Mouse (Mus musculus) myocyte (in vitro differentiated cells): ENCODE results near the gene Rangap1. TPM values are rescaled to one million over a fixed set of nuclear protein-coding genes. Genes with fewer than 3 reads are reported as not detected.

Experiments used
- H3K27me3 ChIP-seq: one replicate; pipeline ENCODE4 v1.6.1; 2011; ENCODE audit not compliant: control insufficient read depth, insufficient read depth, insufficient read length
- H3K36me3 ChIP-seq: one replicate; pipeline ENCODE4 v1.6.1; 2011; ENCODE audit not compliant: control insufficient read depth, insufficient read depth
- H3K4me2 ChIP-seq: one replicate; pipeline ENCODE4 v1.6.1; 2011; ENCODE audit warnings: low read depth, control low read depth
- H3K4me3 ChIP-seq: one replicate; pipeline ENCODE4 v1.5.1; 2011; ENCODE audit warnings: mild to moderate bottlenecking, control low read depth, moderate library complexity
- H3K79me2 ChIP-seq: one replicate; pipeline ENCODE4 v1.6.1; 2011; ENCODE audit not compliant: control insufficient read depth, insufficient read depth
- H3ac ChIP-seq: one replicate; pipeline ENCODE4 v1.6.1; 2011; ENCODE audit not compliant: control insufficient read depth, insufficient read length
- CEBPB ChIP-seq: IDR thresholded peaks from 2 replicates; pipeline ENCODE4 v1.6.1; 2011; ENCODE audit warnings: mild to moderate bottlenecking, moderate library complexity; ENCODE audit not compliant: poor library complexity, insufficient read depth, severe bottlenecking
- E2F4 ChIP-seq: IDR thresholded peaks from one replicate; pipeline ENCODE4 v1.6.1; 2011; ENCODE audit warnings: mild to moderate bottlenecking, control low read depth, moderate library complexity; ENCODE audit not compliant: insufficient read depth
- MAX ChIP-seq: IDR thresholded peaks from one replicate; pipeline ENCODE4 v1.6.1; 2011; ENCODE audit warnings: low read depth, mild to moderate bottlenecking, control low read depth
- MYOD1 ChIP-seq, 3 experiments: IDR thresholded peaks; one replicate each; pipeline ENCODE4 v1.6.1; 2011; ENCODE audit warnings: control low read depth in 2 of 3, low read depth in 2 of 3, mild to moderate bottlenecking in 2 of 3, moderate library complexity in 1 of 3; ENCODE audit not compliant: insufficient read length in 2 of 3, control insufficient read depth in 1 of 3
- MYOG ChIP-seq, 3 experiments: IDR thresholded peaks; one replicate each; pipeline ENCODE4 v1.6.1; 2011; ENCODE audit warnings: control low read depth in 2 of 3, low read depth in 2 of 3, mild to moderate bottlenecking in 2 of 3; ENCODE audit not compliant: insufficient read length in 2 of 3, control insufficient read depth in 1 of 3, insufficient read depth in 1 of 3
- POLR2A ChIP-seq: IDR thresholded peaks from one replicate; pipeline ENCODE4 v1.6.1; 2011; ENCODE audit warnings: low read depth, mild to moderate bottlenecking, control low read depth, moderate library complexity; ENCODE audit not compliant: insufficient read length
- POLR2AphosphoS2 ChIP-seq: IDR thresholded peaks from one replicate; pipeline ENCODE4 v1.6.1; 2011; ENCODE audit warnings: low read depth, control low read depth; ENCODE audit not compliant: insufficient read length
- REST ChIP-seq: IDR thresholded peaks from one replicate; pipeline ENCODE4 v1.6.1; 2011; ENCODE audit warnings: mild to moderate bottlenecking, control low read depth, moderate library complexity; ENCODE audit not compliant: insufficient read depth, insufficient read length
- SRF ChIP-seq: IDR thresholded peaks from one replicate; pipeline ENCODE4 v1.6.1; 2011; ENCODE audit warnings: low read depth; ENCODE audit not compliant: control insufficient read depth, insufficient read length
- TCF12 ChIP-seq: IDR thresholded peaks from one replicate; pipeline ENCODE4 v1.6.1; 2011; ENCODE audit warnings: mild to moderate bottlenecking, control low read depth; ENCODE audit not compliant: poor library complexity, insufficient read depth, severe bottlenecking
- TCF3 ChIP-seq: IDR thresholded peaks from one replicate; pipeline ENCODE4 v1.6.1; 2011; ENCODE audit warnings: low read depth, control low read depth; ENCODE audit not compliant: insufficient read length
- USF1 ChIP-seq: IDR thresholded peaks from one replicate; pipeline ENCODE4 v1.6.1; 2011; ENCODE audit warnings: low read depth, mild to moderate bottlenecking, control low read depth, moderate library complexity
- polyA plus RNA-seq: library from polyadenylated mRNA; unstranded; fragments of >200 nt; fragmentation: generic; extraction: Trizol; gene quantifications from one replicate; pipeline ENCODE4 v1.2.1, GENCODE M21; 2012; ENCODE audit warnings: missing spikeins

Rangap1 gene
- polyA plus RNA-seq, 1 experiment = 96.6 TPM

- no peak overlapping the region for H3K4me2 ChIP-seq
- H3K4me3 ChIP-seq = no peak overlapping the region
- peaks cover 26% of the 10 kb centered on the region for H3K79me2 ChIP-seq
- no peaks in the 10 kb centered on the region for H3K36me3 ChIP-seq
- no peak overlapping the region for H3ac ChIP-seq
- no peaks in the 10 kb centered on the region for H3K27me3 ChIP-seq
- TF ChIP-seq CEBPB = no peak
- TF ChIP-seq POLR2AphosphoS2 = no peak
- TF ChIP-seq E2F4 = no peak
- no peak for TF ChIP-seq MAX
- no peak for TF ChIP-seq TCF12
- TF ChIP-seq USF1 = no peak
- TF ChIP-seq REST = no peak
- no peak for TF ChIP-seq MYOG (IDR thresholded peaks at IDR 0.05; ENCODE audit: control insufficient read depth in 1 of 3, insufficient read depth in 1 of 3, insufficient read length in 2 of 3, low read depth in 2 of 3)
- no peak for TF ChIP-seq TCF3
- no peak for TF ChIP-seq SRF
- TF ChIP-seq POLR2A = no peak
- TF ChIP-seq MYOD1 (IDR thresholded peaks at IDR 0.05; ENCODE audit: control insufficient read depth in 1 of 3, insufficient read length in 2 of 3, low read depth in 2 of 3) = no peak
Observed at GRCm38 (mm10) chr15:81761381-81761780, 16.1 kb upstream of the Rangap1 start.

GRCm38 (mm10) chr15:81760361-81761079 is 15.2 kb upstream of the Rangap1 start:
- Histone ChIP-seq H3K79me2 (peaks cover 26% of the 10 kb centered on the region), H3K4me2 (no peak overlapping the region), H3K36me3 (no peaks in the 10 kb centered on the region), H3K27me3 (no peaks in the 10 kb centered on the region), H3K4me3 (no peak overlapping the region), H3ac (no peak overlapping the region)
- no peak for TF ChIP-seq POLR2A
- peak; percentile 29 for TF ChIP-seq USF1
- TF ChIP-seq TCF3 = no peak
- no peak for TF ChIP-seq CEBPB
- no peak for TF ChIP-seq POLR2AphosphoS2
- TF ChIP-seq SRF = no peak
- TF ChIP-seq MAX = no peak

DNA sequence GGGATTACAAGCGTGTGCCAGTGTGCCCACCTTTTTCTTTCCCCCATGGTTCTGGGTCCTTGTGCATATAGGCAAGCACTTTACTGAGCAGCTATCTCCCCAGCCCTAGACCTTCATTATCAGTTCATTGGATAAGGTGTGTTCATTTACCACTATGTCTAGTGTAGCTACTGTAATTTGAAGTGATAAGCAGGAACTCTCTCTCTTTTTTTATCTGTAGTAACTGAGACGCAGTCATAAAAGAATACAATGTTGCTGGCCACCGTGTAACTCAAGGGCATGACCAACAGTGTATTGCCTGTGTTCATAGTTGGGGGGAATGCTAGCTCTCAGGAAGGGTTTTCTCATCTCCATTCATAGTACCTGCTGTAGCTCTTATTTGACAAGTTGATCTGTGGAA is 14.2 kb upstream of the Rangap1 start:
- Histone ChIP-seq H3K4me3 (no peak overlapping the region), H3K36me3 (no peaks in the 10 kb centered on the region), H3K27me3 (no peaks in the 10 kb centered on the region), H3K79me2 (peaks cover 26% of the 10 kb centered on the region), H3ac (no peak overlapping the region), H3K4me2 (no peak overlapping the region)
- TF ChIP-seq POLR2A (no peak), POLR2AphosphoS2 (no peak), E2F4 (no peak), CEBPB (no peak), SRF (no peak), MYOG (IDR thresholded peaks at IDR 0.05; ENCODE audit: control insufficient read depth in 1 of 3, insufficient read depth in 1 of 3, insufficient read length in 2 of 3, low read depth in 2 of 3) (no peak), MYOD1 (IDR thresholded peaks at IDR 0.05; ENCODE audit: control insufficient read depth in 1 of 3, insufficient read length in 2 of 3, low read depth in 2 of 3) (no peak), USF1 (no peak), REST (no peak), TCF3 (no peak), TCF12 (no peak), MAX (no peak)

- H3ac ChIP-seq = no peak overlapping the region
- peaks cover 26% of the 10 kb centered on the region for H3K79me2 ChIP-seq
- H3K4me2 ChIP-seq = no peak overlapping the region
- no peaks in the 10 kb centered on the region for H3K36me3 ChIP-seq
- TF ChIP-seq POLR2AphosphoS2 = no peak
- no peak for TF ChIP-seq TCF3
- TF ChIP-seq POLR2A = no peak
- no peak for TF ChIP-seq REST
- TF ChIP-seq CEBPB = no peak
- TF ChIP-seq MAX = no peak
- no peak for TF ChIP-seq MYOG (IDR thresholded peaks at IDR 0.05; ENCODE audit: control insufficient read depth in 1 of 3, insufficient read depth in 1 of 3, insufficient read length in 2 of 3, low read depth in 2 of 3)
- TF ChIP-seq TCF12 = no peak
- no peak overlapping the region for H3K4me3 ChIP-seq
- H3K27me3 ChIP-seq = no peaks in the 10 kb centered on the region
Observed at GRCm38 (mm10) chr15:81758701-81759100, 13.4 kb upstream of the Rangap1 start.

DNA sequence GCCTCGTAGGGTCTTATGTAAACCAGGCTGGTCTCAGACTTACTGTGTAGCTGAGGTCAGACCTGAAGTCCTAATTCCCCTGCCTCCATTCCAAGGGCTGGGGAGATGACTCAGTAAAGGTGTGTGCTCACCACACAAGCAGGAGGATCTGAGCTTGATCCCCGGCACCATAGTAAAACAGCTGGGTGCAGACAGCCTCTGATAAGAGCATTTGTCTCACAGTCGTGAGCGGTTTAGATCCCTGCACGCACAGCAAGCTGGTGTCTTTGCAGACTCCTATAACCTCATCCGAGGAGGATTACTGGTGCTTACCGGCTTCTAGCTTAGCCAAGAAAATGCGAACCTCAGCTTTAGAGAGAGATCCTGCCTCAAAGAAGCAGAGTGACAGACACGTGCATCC is 8.3 kb upstream of the Rangap1 start:
- Histone ChIP-seq H3K36me3 (no peaks in the 10 kb centered on the region), H3K27me3 (no peaks in the 10 kb centered on the region), H3K4me3 (no peak overlapping the region), H3K4me2 (no peak overlapping the region), H3K79me2 (peaks cover 8% of the 10 kb centered on the region), H3ac (no peak overlapping the region)
- no peak for TF ChIP-seq REST
- no peak for TF ChIP-seq CEBPB
- TF ChIP-seq E2F4 = no peak
- TF ChIP-seq TCF12 = no peak
